Mouse (Mus musculus): ENCODE results near the gene Zfp114.

DNA sequence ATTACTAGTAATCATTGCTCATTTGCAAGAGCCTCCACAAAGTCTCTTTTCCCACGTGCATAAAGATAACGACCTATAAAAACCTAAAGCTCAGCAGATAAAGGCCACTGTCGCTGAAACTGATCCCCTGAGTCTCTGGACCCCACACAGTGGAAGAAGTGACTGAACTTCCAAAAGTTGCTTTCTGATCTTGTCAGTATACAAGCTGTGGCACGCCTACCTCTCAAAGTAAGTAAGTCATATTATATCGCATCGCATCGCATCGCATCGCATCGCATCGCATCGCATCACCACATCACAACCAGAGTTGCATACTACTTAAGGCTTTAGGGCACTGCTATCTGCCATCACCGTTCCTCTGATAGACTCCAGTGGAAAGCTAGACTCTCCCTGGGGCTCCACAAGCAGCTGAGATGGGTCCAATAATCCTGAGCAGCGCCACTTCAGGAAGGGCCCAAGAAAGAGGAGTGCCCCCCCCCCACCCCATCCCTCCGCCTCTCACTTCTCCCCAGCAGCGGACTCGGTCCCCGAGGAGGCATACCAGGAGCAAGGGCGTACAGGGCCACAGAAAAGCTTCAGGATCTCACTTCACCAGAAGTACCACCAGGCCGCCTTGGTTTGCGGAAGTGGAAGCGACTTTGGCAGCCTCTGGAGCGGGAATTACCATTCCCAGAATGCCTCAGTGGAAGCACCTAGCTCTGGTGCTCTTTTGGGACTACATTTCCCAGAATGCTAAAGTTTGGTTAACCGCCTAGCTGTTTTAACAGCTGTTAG, 32.8 kb downstream of the Zfp114 start:
- TF ChIP-seq POLR2A (IDR thresholded peaks at IDR 0.05; ENCODE audit: extremely low read depth, insufficient read depth, low read length) (0 out of 2 replicates have a peak, but pooled peaks have one; percentile 38), CTCF (IDR thresholded peaks at IDR 0.05; ENCODE audit: extremely low read depth, insufficient read depth, low read length) (no peak)
